Mouse (Mus musculus): Measurements from ENCODE around the gene Rab31.

DNA sequence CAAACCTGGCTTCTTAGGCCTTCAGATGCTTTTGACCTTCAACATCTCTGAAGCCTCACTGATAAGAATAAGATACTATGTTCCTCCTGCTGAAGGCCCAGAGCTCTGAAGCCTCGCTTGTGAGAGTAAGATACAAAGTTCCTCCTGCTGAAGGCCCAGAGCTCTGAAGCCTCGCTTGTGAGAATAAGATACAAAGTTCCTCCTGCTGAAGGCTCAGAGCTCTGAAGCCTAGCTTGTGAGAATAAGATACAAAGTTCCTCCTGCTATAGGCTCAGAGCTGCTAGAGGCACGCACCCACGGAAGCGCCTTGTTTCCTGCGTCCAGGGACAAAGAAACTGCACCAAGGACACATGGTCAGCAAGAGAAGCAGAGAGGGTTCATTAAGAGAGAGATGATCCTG lies 115.8 kb downstream of the Rab31 start:
- TF ChIP-seq E2F4 (IDR thresholded peaks at IDR 0.05; ENCODE audit: insufficient read depth) (no peak), POLR2A (IDR thresholded peaks at IDR 0.05; ENCODE audit: insufficient read length, low read depth) (no peak), MAX (IDR thresholded peaks at IDR 0.05; ENCODE audit: low read depth) (no peak), USF1 (IDR thresholded peaks at IDR 0.05; ENCODE audit: low read depth) (no peak), MYOG (IDR thresholded peaks at IDR 0.05; ENCODE audit: control insufficient read depth in 1 of 3, insufficient read depth in 1 of 3, insufficient read length in 2 of 3, low read depth in 2 of 3) (no peak), POLR2AphosphoS2 (IDR thresholded peaks at IDR 0.05; ENCODE audit: insufficient read length, low read depth) (no peak), TCF3 (IDR thresholded peaks at IDR 0.05; ENCODE audit: insufficient read length, low read depth) (no peak), TCF12 (IDR thresholded peaks at IDR 0.05; ENCODE audit: insufficient read depth, poor library complexity, severe bottlenecking) (no peak), CEBPB (IDR thresholded peaks at IDR 0.05; ENCODE audit: insufficient read depth, poor library complexity, severe bottlenecking) (no peak), MYOD1 (IDR thresholded peaks at IDR 0.05; ENCODE audit: control insufficient read depth in 1 of 3, insufficient read length in 2 of 3, low read depth in 2 of 3) (no peak), SRF (IDR thresholded peaks at IDR 0.05; ENCODE audit: control insufficient read depth, insufficient read length, low read depth) (no peak), REST (IDR thresholded peaks at IDR 0.05; ENCODE audit: insufficient read depth, insufficient read length) (no peak)

Measured in myocyte (in vitro differentiated cells).